Mouse (Mus musculus): Measurements from ENCODE around the gene Tbata.

GRCm38 (mm10) chr10:61160089-61160488 is 11.7 kb upstream of the Tbata start:
- TF ChIP-seq CTCF (conservative IDR thresholded peaks at IDR 0.05; ENCODE audit: low read length) (no peak), POU5F1 (IDR thresholded peaks at IDR 0.05; ENCODE audit: borderline replicate concordance, low read length) (no peak)

Data from E14TG2a.4 (cell line).